Mouse (Mus musculus) embryonic facial prominence, embryonic 10.5 days (tissue): ENCODE measurements around the gene Ctns. TPM values are rescaled to one million over a fixed set of nuclear protein-coding genes. Genes with fewer than 3 reads are reported as not detected.

Experiments
- DNase-seq: peaks from one replicate; pipeline ENCODE4 v3.0.0-alpha.2; 2017; ENCODE audit warnings: low spot score
- H3K27ac ChIP-seq: fragments of 300-500 bp; sonication (generic); replicated peaks from 2 replicates; pipeline ENCODE4 v1.5.1; 2016; ENCODE audit warnings: mild to moderate bottlenecking
- H3K27me3 ChIP-seq: fragments of 300-500 bp; sonication (generic); replicated peaks from 2 replicates; pipeline ENCODE4 v1.6.1; 2016; ENCODE audit warnings: low read depth, mild to moderate bottlenecking; ENCODE audit not compliant: poor library complexity, severe bottlenecking
- H3K36me3 ChIP-seq: fragments of 300-500 bp; sonication (generic); replicated peaks from 2 replicates; pipeline ENCODE4 v1.6.1; 2016; ENCODE audit warnings: mild to moderate bottlenecking, moderate library complexity
- H3K4me1 ChIP-seq: fragments of 300-500 bp; sonication (generic); 2 replicates; pipeline ENCODE4 v1.6.1; 2016
- H3K4me3 ChIP-seq: fragments of 300-500 bp; sonication (generic); 2 replicates; pipeline ENCODE4 v1.5.1; 2016; ENCODE audit warnings: mild to moderate bottlenecking, moderate library complexity
- H3K9me3 ChIP-seq: fragments of 300-500 bp; sonication (generic); 2 replicates; pipeline ENCODE4 v1.6.1; 2016; ENCODE audit warnings: mild to moderate bottlenecking
- WGBS: fragments of 180-500 bp; shearing (Covaris S2); methylation state at CpG from one replicate; pipeline ENCODE4 v1.1.7; 2016; 5-methylcytosine and 5-hydroxymethylcytosine counted together
- polyA plus RNA-seq: library from polyadenylated mRNA; unstranded; fragments of >200 nt; fragmentation: Nextera tagmentation; extraction: Ambion mirVana; gene quantifications from 2 replicates; pipeline ENCODE4 v1.2.1, GENCODE M21; 2016

Ctns gene
- polyA plus RNA-seq, 1 experiment from 2014 or later, result 18.4 TPM

DNA sequence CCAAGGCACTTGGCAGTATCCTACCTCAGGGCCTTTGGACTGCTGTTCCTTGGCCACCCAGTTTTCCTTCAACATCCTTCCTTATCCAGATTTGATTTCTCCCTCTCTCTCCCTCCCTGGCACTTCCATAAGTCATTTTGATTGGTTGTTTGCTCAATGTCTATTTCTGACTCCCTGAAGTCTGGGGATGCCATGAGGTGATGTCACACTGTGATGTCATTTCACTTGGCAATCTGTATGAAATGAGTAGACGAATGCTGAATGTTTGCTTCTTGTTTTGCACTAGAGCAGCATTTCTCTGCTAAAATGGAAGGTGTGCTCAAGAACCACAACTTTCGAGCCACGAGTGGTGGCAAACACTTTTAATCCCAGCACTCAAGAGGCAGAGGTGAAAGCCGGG, 37.2 kb downstream of the Ctns start:
- Histone ChIP-seq H3K4me3 (no peak overlapping the region), H3K9me3 (no peaks in the 10 kb centered on the region), H3K27me3 (peaks cover 50% of the 10 kb centered on the region), H3K4me1 (peaks cover 15% of the 10 kb centered on the region), H3K27ac (no peak overlapping the region), H3K36me3 (no peaks in the 10 kb centered on the region)
- WGBS, result 91% methylated on average over 4 of the region's 4 CpGs
- no peak for DNase-seq

DNA sequence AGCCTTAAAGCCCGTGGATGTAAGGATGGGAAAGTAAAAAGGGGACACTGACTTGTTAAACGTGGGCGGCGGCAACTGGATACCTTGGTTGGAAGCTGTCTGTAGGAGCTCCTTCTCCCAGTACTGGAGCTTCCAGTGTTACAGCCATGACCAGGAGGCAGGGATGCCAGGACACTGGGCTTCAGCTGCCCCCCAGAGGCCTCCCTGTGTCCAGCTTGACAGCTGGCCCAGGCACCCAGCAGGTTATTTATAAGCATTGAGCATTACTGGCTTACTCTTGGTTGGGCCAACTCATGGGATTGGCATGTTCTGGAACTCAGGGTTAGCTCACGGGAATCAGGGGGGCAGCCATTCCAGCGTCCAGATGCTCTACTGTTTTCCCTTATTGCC, 38.0 kb downstream of the Ctns start:
- peaks cover 15% of the 10 kb centered on the region for H3K4me1 ChIP-seq
- H3K9me3 ChIP-seq, result no peaks in the 10 kb centered on the region
- 31% methylated on average over 6 of the region's 6 CpGs for WGBS
- H3K27me3 ChIP-seq, result peaks cover 50% of the 10 kb centered on the region
- H3K4me3 ChIP-seq, result peak overlapping the region; percentile 62
- no peak for DNase-seq
- no peak overlapping the region for H3K27ac ChIP-seq
- H3K36me3 ChIP-seq, result no peaks in the 10 kb centered on the region

DNA sequence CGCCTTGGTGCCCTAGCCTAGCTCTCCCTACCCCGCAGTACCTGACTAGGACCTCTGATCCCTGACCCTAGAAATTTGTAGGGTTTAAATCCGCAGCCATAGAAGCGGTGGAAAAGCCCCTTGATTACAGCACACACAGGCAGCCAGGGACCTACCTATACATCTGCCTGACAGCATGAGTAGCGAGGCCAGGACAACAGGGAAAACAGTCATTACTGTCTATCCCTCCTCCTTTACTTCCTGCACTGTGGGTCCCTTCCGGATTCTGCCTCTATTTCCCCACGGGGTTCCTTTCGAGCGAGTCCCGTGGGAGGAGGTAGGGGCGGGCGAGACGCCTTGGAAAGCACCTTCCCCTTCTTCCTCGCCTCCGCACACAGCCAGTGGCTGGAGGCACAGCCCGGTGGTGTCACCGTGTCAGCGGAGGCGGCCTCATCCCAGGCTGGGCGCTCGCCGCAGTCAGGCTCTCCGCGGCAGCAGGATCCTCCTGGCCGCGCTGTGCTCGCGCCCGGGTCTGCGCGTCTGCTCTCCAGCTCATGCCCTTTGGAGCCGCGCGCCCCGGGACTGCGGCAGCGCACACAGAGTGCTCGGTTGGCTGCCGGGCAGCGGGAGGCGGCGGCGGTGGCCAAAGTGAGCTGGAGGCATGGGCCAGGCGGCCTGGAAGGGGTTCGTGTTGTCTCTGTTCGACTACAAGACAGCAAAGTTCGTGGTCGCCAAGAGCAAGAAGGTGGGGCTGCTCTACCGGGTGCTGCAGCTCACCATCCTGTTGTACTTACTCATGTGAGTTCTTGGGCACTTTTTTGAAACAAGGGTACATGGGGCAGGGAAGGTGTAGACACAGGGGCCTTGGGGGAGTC, 38.7 kb downstream of the Ctns start, which contains the start of gene P2rx5:
Gene P2rx5, plus strand, starts transcription at position 465 of the 854 bp plus-strand sequence.
- no peaks in the 10 kb centered on the region for H3K36me3 ChIP-seq
- H3K9me3 ChIP-seq, result no peaks in the 10 kb centered on the region
- H3K4me1 ChIP-seq, result peaks cover 15% of the 10 kb centered on the region
- peak; percentile 71 for DNase-seq
- peaks cover 50% of the 10 kb centered on the region for H3K27me3 ChIP-seq
- 3% methylated on average over 49 of the region's 49 CpGs for WGBS
- H3K27ac ChIP-seq, result no peak within 1 kb of the TSS
- H3K4me3 ChIP-seq, result peak within 1 kb of the TSS; percentile 62

DNA sequence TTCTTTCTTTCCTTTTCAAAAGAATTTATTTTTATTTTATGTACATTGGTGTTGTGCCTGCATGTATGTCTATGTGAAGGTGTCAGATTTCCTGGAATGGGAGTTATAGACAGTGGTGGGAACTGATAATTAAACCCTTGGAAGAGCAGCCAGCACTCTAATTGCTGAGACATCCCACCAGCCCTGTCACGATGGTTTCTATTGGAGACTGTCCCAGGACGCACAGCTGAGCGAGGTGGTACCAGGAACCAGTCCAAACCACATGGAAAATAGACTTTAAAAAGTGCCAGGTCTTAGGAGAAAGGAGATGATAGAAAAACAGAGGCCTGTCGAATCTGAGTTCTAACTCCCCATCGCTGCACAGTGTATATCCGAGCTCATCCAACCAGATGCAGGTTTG, 43.8 kb downstream of the Ctns start:
- DNase-seq, result no peak
- Histone ChIP-seq H3K4me3 (no peak overlapping the region), H3K4me1 (peaks cover 2% of the 10 kb centered on the region), H3K27me3 (peaks cover 32% of the 10 kb centered on the region), H3K27ac (no peak overlapping the region), H3K9me3 (no peaks in the 10 kb centered on the region), H3K36me3 (no peaks in the 10 kb centered on the region)
- 78% methylated on average over 6 of the region's 6 CpGs for WGBS

DNA sequence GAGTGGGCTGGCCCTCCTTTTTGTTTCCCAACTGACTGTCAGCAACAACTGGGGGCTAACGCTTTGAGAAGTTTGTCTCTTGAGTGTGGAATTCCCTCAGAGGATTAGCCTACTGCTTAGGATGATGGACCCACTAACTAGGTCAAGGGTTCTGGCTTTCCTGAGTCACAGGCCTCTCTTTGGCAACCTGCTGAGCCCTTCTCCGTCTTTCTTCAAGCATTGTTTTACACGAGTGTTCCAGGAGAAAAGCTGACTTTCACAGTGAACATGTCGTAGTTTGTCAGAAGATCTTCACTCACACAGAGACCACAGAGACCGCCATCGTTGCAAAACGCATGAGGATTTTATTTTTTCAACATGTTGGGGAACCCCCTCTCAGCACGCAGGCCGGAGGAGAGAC, 50.6 kb downstream of the Ctns start:
- no peak overlapping the region for H3K4me3 ChIP-seq
- no peak overlapping the region for H3K27ac ChIP-seq

DNA sequence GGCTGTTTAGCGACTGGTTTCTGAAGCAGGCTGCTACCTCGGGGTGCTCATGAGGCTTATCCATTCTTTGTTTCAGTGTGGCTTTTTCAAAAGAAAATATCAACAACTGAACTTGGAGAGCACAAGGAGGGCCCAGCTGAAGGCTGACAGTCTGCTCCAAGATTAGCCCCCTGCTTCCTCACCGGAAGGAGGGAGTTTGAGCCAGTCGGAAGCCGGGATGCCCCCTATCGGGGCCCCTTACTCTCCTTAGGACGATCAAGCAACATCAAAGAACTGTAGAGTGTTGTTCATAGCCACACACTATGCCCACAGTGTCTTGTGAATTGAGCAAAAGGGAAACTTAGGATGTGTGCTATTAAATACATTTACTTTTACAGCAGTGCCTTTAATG, 51.9 kb downstream of the Ctns start:
- no peak overlapping the region for H3K27ac ChIP-seq
- no peaks in the 10 kb centered on the region for H3K9me3 ChIP-seq

More for the DNA sequence above, 50.6 kb downstream of the Ctns start:
- Histone ChIP-seq H3K27me3 (no peaks in the 10 kb centered on the region), H3K36me3 (no peaks in the 10 kb centered on the region), H3K9me3 (no peaks in the 10 kb centered on the region), H3K4me1 (peaks cover 8% of the 10 kb centered on the region)
- DNase-seq, result no peak
- 81% methylated on average over 9 of the region's 9 CpGs for WGBS

DNA sequence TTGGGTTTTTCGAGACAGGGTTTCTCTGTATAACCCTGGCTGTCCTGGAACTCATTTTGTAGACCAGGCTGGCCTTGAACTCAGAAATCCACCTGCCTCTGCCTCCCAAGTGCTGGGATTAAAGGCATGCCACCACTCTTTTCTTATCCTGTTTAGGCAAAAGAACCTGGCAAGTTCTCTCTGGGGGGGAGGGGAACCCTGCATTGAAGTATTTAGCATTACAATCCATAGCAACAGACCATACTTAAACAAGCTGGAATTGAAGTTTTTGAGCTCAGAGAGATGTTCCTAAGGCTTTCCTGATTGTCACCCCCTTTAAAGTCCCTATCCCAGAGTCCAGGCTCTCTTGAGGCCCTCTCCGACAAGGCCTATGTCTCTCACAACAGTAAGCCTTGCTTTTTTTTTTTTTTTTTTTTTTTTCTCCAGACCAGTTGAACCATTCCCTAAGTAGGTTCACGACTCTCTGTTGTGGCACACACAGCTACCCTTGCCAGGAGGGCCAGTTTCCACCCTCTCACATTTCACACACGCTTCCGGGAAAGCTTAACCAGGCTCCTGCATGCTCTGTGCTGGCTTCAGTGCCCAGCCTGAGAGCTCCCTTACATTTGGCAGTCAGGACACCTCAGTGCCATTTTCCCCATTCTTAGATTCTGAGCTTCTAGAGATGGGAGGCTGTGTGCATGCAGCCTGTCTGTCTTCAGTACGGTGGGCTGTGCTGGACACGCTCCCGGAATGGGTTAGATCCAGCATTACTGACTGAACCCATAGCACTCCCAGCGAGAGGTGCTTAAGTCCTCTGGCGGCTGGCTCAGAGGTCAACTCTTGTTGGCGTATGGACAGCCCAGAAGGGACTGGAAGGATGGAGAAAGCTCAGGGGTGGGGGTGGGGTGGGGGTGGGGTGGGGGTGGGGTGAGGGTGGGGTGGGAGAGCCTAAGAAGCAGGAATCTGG, 52.5 kb downstream of the Ctns start:
- no peaks in the 10 kb centered on the region for H3K36me3 ChIP-seq
- no peaks in the 10 kb centered on the region for H3K9me3 ChIP-seq
- H3K27me3 ChIP-seq, result no peaks in the 10 kb centered on the region
- H3K4me1 ChIP-seq, result peaks cover 8% of the 10 kb centered on the region
- DNase-seq, result no peak
- H3K4me3 ChIP-seq, result no peak overlapping the region
- H3K27ac ChIP-seq, result no peak overlapping the region
- WGBS, result 63% methylated on average over 11 of the region's 11 CpGs

More for the DNA sequence above, 51.9 kb downstream of the Ctns start:
- Histone ChIP-seq H3K4me3 (no peak overlapping the region), H3K36me3 (no peaks in the 10 kb centered on the region), H3K4me1 (peaks cover 8% of the 10 kb centered on the region), H3K27me3 (no peaks in the 10 kb centered on the region)
- 61% methylated on average over 7 of the region's 7 CpGs for WGBS
- DNase-seq, result no peak

DNA sequence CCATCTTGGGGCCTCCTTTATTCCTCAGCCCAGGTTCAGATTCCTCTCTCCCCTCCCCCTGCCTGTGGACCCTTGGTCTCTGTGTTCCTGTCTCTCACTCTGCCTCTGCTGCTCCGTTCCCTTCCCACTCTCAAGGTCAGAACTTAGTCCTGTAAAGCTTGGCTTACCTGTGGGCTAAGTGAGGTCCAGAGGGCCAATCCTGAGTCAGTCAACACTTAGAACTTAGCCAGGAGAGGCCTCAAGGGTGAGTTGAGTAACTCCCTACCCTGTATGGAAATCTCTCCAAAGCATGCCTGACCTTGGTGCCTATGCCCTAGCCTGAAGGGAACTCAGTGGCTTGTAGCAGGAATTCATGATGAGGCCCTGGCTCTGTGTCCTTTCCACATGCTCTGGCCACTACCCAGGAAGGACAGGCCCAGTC, 54.6 kb downstream of the Ctns start:
- H3K27ac ChIP-seq, result no peak overlapping the region
- no peaks in the 10 kb centered on the region for H3K36me3 ChIP-seq
- peaks cover 8% of the 10 kb centered on the region for H3K4me1 ChIP-seq
- no peaks in the 10 kb centered on the region for H3K27me3 ChIP-seq
- 79% methylated on average over 1 of the region's 1 CpGs for WGBS
- no peaks in the 10 kb centered on the region for H3K9me3 ChIP-seq
- DNase-seq, result no peak
- H3K4me3 ChIP-seq, result no peak overlapping the region

DNA sequence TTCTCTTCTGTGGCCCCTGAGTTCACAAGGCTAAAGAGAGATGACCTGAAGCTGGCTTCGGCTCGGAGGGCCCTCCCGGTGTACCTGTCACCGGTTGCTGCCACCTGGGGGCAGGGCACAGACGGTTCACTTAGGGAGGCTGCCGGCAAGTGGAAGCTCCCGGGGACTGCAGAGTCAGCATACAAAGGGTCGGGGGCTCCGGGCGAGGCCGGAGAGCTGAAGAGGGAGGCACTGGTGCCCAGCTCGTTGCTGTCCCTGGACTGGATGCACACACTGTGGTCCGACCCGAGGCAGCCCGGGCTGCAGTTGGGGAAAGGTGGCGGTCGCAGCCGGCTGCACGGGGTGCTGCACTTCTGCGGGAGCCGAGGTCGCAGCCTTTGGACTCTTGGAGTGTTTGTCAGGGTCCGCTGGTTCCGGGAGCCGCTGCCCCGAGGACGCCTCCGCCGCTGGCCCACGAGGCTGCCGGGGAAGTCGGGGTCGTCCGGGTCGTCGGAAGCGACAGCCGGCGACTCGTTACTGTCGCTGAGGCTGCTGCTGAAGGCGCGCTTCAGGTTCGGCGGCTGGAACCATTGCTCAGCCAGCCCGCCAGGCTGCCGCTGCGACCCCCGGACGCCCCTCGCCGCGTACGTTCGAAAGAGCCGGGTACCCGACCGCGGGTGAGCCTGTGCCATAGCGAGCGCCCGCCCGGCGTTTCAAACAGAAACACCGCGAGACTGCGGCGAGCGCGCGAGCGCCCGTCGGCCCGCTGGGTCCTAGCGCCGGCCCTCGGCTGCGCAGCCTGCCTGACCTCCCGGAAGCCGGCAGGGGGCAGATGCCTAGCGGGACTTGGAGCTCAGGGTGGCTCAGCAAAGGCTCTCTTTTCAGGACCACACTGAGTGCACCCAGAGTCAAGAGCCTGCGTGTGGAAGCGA, 61.0 kb downstream of the Ctns start, which contains the start of gene Haspin:
Gene Haspin, minus strand, starts transcription at position 704 of the 911 bp plus-strand sequence.
- under 1% methylated on average over 84 of the region's 84 CpGs for WGBS
- H3K27ac ChIP-seq, result peak within 1 kb of the TSS; percentile 92
- H3K36me3 ChIP-seq, result peaks cover 41% of the 10 kb centered on the region
- H3K4me1 ChIP-seq, result peaks cover 38% of the 10 kb centered on the region
- H3K27me3 ChIP-seq, result no peaks in the 10 kb centered on the region
- peaks cover 18% of the 10 kb centered on the region; the same call in 1 of the 2 replicates for H3K9me3 ChIP-seq
- peak; percentile 96 for DNase-seq
- H3K4me3 ChIP-seq, result peak within 1 kb of the TSS; percentile 85

DNA sequence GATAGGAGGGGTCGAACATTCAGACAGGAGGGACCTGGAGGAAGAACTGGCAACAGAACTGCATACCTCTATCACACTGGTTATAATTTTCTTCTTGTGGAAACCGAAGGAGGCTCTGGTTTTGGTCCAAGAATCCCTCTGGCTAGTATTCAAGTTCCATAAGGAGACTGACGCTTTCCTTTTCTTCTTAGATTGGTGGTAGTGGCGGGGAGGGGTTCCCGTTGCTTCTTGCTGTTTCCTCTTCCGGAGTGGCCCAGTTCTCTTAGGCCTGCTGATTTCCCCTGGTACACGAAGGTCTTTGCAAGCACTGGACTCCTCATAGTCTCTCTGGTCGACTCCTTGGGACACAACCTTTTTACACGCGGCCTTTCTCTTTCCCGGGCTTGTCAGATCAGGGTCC, 61.7 kb downstream of the Ctns start:
- DNase-seq, result no peak
- H3K4me1 ChIP-seq, result peaks cover 38% of the 10 kb centered on the region
- peak overlapping the region; percentile 92; the same call in 1 of the 2 replicates for H3K27ac ChIP-seq
- H3K36me3 ChIP-seq, result peaks cover 48% of the 10 kb centered on the region
- H3K27me3 ChIP-seq, result no peaks in the 10 kb centered on the region
- H3K4me3 ChIP-seq, result peak overlapping the region; percentile 85
- WGBS, result 49% methylated on average over 11 of the region's 11 CpGs
- H3K9me3 ChIP-seq, result peaks cover 24% of the 10 kb centered on the region; the same call in 1 of the 2 replicates

DNA sequence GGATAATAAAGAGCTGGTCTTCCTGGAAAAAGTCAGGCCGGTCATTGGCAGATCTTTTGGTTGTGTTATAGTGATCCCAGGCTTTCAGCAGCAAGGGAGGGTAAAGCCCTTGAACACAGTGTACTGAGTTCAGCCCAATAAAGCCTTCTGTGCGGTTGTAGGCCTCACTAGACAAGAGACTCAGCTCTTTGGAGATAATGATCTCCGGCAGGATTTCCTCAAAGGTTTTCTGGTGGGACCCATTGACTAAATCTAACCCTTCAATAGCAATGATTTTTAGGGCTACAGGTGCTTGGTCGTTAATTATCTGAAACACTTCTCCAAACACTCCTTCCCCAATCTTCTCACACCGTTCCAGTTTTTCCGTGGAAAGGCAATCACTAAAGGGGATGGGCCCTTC, 62.3 kb downstream of the Ctns start:
- DNase-seq, result no peak
- Histone ChIP-seq H3K27ac (no peak overlapping the region), H3K9me3 (peaks cover 24% of the 10 kb centered on the region; the same call in 1 of the 2 replicates), H3K4me1 (peaks cover 38% of the 10 kb centered on the region), H3K4me3 (peak overlapping the region; percentile 85), H3K36me3 (peaks cover 53% of the 10 kb centered on the region), H3K27me3 (no peaks in the 10 kb centered on the region)
- 93% methylated on average over 6 of the region's 6 CpGs for WGBS
